Comparison of ENCODE assay signal across 8 mouse cellular contexts in genomic region chr14:61687346-61688012, GRCm38 (mm10).
DNase-seq lines count a peak whose midpoint lies in the region; ATAC-seq and TF ChIP-seq lines count a peak whose summit lies in the region.

No protein-coding gene starts in this region.

- peaks cover 62% of the 10 kb centered on the region for H3K27me3 ChIP-seq in megakaryocyte, embryonic 14.5 days (replicated peaks)
- H3K27me3 ChIP-seq in forebrain, postnatal 0 days (ENCODE audit: insufficient read depth, low read length), result peaks cover 4% of the 10 kb centered on the region
- H3K27me3 ChIP-seq in limb, embryonic 10.5 days (ENCODE audit: low read depth, poor library complexity, severe bottlenecking), result peaks cover 98% of the 10 kb centered on the region
- H3K27me3 ChIP-seq in neural tube, embryonic 15.5 days (replicated peaks), result peaks cover 64% of the 10 kb centered on the region

- no peak overlapping the region for H3K9ac ChIP-seq in forebrain, postnatal 0 days
- H3K9ac ChIP-seq in neural tube, embryonic 15.5 days (replicated peaks), result no peak overlapping the region; the same call in 1 of the 2 replicates

- peak overlapping the region; percentile 90 for H3K4me3 ChIP-seq in megakaryocyte, embryonic 14.5 days (replicated peaks)
- peak overlapping the region; percentile 17; the same call in 1 of the 2 replicates for H3K4me3 ChIP-seq in forebrain, postnatal 0 days (ENCODE audit: low read depth, low read length)
- H3K4me3 ChIP-seq in limb, embryonic 10.5 days, result peak overlapping the region; percentile 51
- H3K4me3 ChIP-seq in neural tube, embryonic 15.5 days (replicated peaks), result peak overlapping the region; percentile 27

- H3K36me3 ChIP-seq in megakaryocyte, embryonic 14.5 days (replicated peaks; ENCODE audit: low read length), result no peaks in the 10 kb centered on the region
- no peaks in the 10 kb centered on the region for H3K36me3 ChIP-seq in forebrain, postnatal 0 days (ENCODE audit: insufficient read depth)
- no peaks in the 10 kb centered on the region for H3K36me3 ChIP-seq in limb, embryonic 10.5 days
- no peaks in the 10 kb centered on the region for H3K36me3 ChIP-seq in neural tube, embryonic 15.5 days

- 2% methylated on average over 15 of the region's 15 CpGs for WGBS in forebrain, postnatal 0 days
- under 1% methylated on average over 15 of the region's 15 CpGs for WGBS in limb, embryonic 10.5 days
- under 1% methylated on average over 15 of the region's 15 CpGs for WGBS in neural tube, embryonic 15.5 days

- no peaks in the 10 kb centered on the region; the same call in 1 of the 2 replicates for H3K9me3 ChIP-seq in megakaryocyte, embryonic 14.5 days
- H3K9me3 ChIP-seq in forebrain, postnatal 0 days (ENCODE audit: low read length), result no peaks in the 10 kb centered on the region
- H3K9me3 ChIP-seq in limb, embryonic 10.5 days (replicated peaks), result no peaks in the 10 kb centered on the region
- H3K9me3 ChIP-seq in neural tube, embryonic 15.5 days (replicated peaks), result no peaks in the 10 kb centered on the region

- ATAC-seq in megakaryocyte, adult 5-6 weeks (ENCODE audit: poor library complexity, severe bottlenecking), result no peak
- no peak for ATAC-seq in forebrain, postnatal 0 days
- no peak for ATAC-seq in neural tube, embryonic 15.5 days (ENCODE audit: low FRiP score)

- peak overlapping the region; percentile 50 for H3K4me2 ChIP-seq in forebrain, postnatal 0 days (ENCODE audit: low read depth)
- peak overlapping the region; percentile 55 for H3K4me2 ChIP-seq in neural tube, embryonic 15.5 days

- peak; percentile 56 for DNase-seq in forebrain, postnatal 0 days
- no peak for DNase-seq in limb, embryonic 10.5 days (ENCODE audit: low spot score)
- DNase-seq in urinary bladder, postnatal 10 days (ENCODE audit: low spot score), result no peak
- no peak for DNase-seq in urinary bladder, postnatal 14 days (ENCODE audit: low spot score)
- DNase-seq in urinary bladder, adult 2 months (ENCODE audit: low spot score), result no peak

- TF ChIP-seq CTCF in forebrain, postnatal 0 days (IDR thresholded peaks at IDR 0.05; ENCODE audit: low read depth), result no peak

- H3K4me1 ChIP-seq in megakaryocyte, embryonic 14.5 days, result peaks cover 65% of the 10 kb centered on the region
- no peaks in the 10 kb centered on the region for H3K4me1 ChIP-seq in forebrain, postnatal 0 days (ENCODE audit: insufficient read depth)
- H3K4me1 ChIP-seq in limb, embryonic 10.5 days, result peaks cover 63% of the 10 kb centered on the region
- peaks cover 31% of the 10 kb centered on the region for H3K4me1 ChIP-seq in neural tube, embryonic 15.5 days

- no peak overlapping the region for H3K27ac ChIP-seq in forebrain, postnatal 0 days (ENCODE audit: low read depth, low read length)
- no peak overlapping the region for H3K27ac ChIP-seq in limb, embryonic 10.5 days
- H3K27ac ChIP-seq in neural tube, embryonic 15.5 days (replicated peaks), result no peak overlapping the region

Comparison
In these comparisons a context has a peak if more than half of its experiments do, and no peak if none do; other contexts are left out.
1. H3K4me3 ChIP-seq: peak in every context shown above with its lines; median percentile 90 in megakaryocyte, embryonic 14.5 days; 51 in limb, embryonic 10.5 days; 27 in neural tube, embryonic 15.5 days; 17 in forebrain, postnatal 0 days.